Mouse (Mus musculus) lung, adult 2 months (tissue): ENCODE measurements around the gene Wdr73.

Experiments used
- CTCF ChIP-seq: fragments of 200-500 bp; IDR thresholded peaks from 2 replicates; pipeline ENCODE4 v1.5.1; 2011; ENCODE audit warnings: mild to moderate bottlenecking, low read length, control low read depth; ENCODE audit not compliant: insufficient read depth
- POLR2A ChIP-seq: fragments of 200-500 bp; IDR thresholded peaks from 2 replicates; pipeline ENCODE4 v1.6.1; 2011; ENCODE audit warnings: low read depth, mild to moderate bottlenecking, control low read depth, low read length, borderline replicate concordance; ENCODE audit errors: extremely low read depth

DNA sequence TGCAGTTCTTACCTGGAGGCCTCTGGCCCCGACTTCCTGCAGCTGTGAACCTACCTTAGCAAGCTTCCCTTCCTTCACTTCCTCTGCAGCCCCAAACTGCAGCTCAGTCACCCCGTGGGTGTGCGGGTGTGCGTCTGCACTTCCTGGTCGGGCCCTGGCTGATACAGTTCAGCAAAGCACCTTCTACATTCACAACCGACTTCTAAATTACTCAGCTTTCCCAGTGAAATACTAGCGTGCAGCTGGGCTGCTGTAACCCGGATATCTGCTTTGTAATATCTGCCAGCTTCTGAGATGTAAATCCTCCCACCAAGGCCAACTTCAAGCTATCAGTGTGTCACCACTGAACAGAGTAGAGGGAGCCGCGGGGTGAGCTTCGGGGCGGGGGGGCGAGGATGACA, 11.2 kb downstream of the Wdr73 start:
- TF ChIP-seq POLR2A (no peak), CTCF (no peak)
